Mouse (Mus musculus): ENCODE results near the gene Stk16.

The Stk16 gene

GRCm38 (mm10) chr1:75236117-75237050 lies 25.7 kb downstream of the Stk16 start, which contains the start of gene Dnajb2:
Gene Dnajb2, plus strand, starts transcription at chr1:75236406.
- peak in 1 of 2 experiments; percentile 66 for DNase-seq (ENCODE audit: low spot score in 2 of 2)

DNA sequence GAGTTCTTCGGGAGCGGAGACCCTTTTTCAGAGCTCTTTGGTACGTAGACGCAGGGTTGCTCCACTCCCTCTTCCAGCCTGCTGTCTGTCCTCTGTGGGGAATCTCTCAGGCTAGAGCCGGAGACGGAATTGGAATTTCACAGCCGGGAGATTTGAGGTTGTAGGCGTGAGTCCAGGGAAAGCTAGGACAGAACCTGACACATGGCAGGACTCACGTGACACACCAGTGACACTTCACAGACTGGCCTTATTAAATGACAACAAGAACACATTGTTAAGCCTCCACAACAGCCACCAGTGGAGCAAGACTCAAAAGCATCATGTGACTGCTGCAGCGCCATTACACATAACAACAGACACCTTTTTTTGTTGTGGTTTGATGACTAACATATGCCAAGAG lies 29.0 kb downstream of the Stk16 start:
- DNase-seq (ENCODE audit: low spot score in 2 of 2), result no peak

GRCm38 (mm10) chr1:75243411-75243810 lies 32.8 kb downstream of the Stk16 start:
- no peak for DNase-seq (ENCODE audit: low spot score in 2 of 2)

DNA sequence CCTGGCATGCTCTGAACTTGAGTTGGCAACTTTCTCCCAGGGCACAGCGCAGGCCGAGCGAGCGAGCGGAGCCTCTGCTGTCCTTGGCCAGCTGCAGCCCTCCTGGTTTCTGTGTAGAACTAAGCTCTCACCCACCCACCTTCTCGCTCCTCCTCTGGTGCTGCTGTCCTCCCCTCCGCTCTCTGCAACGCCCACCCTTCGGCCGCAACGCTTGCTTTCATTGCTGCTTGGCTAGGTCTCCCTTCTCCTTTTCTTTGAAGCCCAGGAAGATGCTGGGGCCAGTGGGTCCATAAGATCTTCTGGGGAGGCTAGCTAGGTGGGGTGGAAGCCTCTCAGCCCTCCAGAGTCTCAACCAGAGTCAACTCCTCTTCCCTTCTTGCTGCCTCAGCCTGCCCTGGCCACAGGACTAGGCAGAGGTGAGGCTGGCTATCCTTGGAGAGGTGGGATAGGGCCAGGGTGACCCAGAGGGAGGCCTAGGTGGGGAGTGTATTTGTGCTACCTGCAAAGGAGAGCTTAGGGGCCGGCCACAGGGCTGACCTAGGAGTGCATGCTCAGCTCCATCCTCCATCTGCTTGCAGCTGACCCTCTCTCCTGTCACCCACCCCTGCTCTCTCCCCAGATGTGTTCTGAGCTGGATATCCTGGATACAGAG lies 33.7 kb downstream of the Stk16 start:
- DNase-seq (ENCODE audit: low spot score in 2 of 2), result no peak

DNA sequence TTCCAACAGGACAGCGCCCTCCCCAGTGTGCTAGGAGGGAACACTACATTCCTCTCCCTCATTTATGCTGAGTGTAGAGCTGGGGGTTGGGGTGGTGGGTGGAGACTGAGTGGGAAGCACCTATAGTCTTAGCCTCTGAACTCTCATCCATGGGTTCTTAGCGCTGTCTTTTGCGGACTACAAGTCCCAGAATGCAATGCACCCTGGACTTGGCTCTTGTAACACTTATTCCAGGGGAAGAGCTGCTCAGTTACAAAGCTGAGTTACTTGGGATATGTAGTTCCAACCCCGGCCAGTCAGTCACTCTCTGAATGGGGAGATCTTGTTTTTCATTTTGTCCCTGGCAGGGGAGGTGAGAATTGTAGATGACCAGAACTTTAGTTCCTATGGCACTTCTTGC lies 34.2 kb downstream of the Stk16 start:
- no peak for DNase-seq (ENCODE audit: low spot score in 2 of 2)

DNA sequence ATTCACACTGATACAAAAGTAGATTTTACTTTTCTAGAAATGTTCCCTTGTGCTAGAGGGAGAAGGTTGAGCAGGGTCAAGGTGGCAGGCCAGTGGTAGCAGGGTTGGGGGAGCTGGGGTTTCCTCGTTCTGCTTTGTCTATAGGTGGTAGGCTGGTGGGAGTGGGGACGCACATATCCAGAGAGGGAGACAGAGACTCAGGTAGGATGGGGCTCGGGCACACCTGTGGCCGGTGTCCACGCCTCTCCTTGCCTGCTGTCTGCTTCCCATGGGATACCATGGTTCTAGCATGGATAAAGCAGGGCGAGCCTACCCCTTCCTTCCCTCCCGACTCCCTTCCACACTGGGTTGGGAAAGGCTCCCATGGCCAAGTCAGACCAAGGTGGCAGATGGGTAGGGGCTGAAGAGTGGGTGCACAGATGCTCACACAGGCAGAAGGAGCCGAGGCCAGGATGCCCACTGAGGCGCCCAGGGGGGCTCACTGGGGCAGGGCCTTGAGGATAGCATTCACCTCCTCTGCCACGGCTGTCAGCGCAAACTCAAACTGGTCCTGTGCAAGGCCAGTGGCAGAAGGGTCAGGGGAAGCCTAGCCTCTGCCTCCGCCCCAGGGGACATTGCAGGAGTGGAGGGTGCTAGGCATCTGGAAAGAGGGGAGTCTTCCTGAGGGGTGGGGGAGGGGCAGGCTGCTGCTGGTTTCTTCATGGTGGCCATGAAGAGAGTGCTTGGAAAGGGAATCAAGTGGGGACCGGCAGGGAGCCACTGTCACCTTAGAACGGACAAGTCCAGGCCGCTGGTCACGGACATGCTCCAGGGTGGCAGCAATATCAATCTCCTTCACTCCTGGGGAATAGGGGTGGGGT lies 36.7 kb downstream of the Stk16 start:
- no peak for DNase-seq (ENCODE audit: low spot score in 2 of 2)

DNA sequence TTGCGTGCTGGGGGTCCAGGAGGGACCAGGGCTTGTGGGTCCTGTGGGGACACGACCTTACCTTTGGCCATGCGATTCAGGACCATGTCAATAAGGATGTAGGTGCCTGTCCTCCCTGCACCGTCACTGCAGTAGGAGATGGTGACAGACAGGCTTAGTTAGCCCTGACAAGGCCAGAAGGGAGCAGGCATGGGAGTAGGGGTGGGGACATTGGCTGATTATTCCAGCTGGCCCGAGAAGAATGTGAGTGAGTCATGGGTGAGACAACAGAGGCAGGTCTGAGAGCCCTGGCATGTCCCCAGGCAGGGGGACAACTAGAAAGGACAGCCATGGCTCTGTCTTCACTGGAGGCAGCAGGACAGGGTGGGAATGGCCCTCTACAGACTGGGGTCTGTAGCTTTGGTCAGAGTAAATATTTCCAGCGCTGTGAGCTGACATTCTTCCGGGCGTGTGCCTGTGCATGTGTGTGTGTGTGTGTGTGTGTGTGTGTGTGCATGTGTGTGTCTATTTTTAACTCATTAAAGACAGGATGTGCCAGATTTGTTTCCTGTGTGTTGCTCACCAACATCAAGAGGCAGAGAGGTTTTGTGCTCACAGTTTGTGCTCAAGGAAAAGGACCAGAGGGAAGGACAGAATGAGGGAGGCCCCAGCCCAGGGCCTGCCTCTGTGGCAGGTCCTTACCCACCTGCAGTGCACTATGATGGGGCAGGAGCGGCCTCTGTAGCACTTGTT lies 37.6 kb downstream of the Stk16 start:
- DNase-seq (ENCODE audit: low spot score in 2 of 2), result no peak

GRCm38 (mm10) chr1:75250498-75250897 lies 39.9 kb downstream of the Stk16 start:
- no peak for DNase-seq (ENCODE audit: low spot score in 2 of 2)

DNA sequence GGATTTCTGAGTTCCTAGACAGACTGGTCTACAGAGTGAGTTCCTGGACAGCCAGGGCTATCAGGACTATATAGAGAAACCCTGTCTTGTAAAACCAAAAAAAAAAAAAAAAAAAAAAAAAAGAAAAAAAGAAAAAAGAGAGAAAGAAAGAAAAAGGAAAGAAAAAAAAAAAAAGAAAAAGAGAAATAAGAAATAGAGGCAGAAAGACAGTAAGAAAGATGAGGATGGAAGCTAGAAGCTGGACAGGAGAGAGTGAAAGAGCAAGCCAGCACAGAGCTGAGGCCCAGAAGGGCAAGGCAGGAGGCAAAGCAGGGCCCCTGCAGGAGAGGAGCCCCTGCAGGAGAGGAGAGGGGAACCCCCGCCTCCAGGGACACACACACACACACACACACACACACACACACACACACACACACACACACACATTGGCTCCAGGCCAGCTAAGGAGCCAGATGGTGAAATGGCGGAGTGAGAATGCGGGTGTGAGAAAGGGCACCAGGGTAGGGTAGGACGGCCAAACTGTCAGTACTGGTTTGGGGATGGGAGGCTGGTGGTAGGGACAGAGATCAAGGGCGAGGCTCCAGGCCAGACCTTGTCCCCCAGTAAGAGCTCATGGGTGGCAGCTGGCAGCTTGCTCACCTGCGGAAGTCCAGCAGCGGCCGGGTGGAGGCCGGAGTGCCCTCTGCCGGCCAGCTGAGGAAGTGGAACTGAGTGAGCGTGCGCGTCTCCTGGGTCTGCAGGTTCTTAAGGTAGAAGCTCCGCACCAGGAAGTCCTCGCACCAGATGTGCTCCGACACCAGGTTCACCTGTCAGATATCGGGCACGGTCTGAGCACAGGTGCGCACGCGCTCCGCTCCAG lies 40.7 kb downstream of the Stk16 start:
- no peak for DNase-seq (ENCODE audit: low spot score in 2 of 2)

DNA sequence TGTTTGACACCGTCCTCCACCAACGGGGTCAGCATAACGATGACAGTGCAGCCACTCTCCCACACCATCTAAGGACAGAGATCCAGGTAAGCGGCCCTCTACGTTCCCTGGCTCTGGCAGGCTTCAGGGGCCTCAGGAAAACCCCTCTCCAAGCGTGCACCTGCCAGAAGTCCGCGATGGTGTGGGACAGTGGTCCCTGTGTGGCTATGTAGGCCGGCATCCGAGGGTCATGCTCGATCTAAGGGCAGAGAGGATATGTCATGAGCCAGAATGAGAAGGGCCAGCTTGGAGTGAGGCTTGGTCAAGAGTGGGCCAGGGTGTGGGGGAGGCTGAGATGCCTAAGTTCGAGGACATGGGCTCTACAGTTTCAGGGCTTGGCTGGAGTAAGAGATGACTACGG lies 41.7 kb downstream of the Stk16 start:
- DNase-seq (ENCODE audit: low spot score in 2 of 2), result no peak

DNA sequence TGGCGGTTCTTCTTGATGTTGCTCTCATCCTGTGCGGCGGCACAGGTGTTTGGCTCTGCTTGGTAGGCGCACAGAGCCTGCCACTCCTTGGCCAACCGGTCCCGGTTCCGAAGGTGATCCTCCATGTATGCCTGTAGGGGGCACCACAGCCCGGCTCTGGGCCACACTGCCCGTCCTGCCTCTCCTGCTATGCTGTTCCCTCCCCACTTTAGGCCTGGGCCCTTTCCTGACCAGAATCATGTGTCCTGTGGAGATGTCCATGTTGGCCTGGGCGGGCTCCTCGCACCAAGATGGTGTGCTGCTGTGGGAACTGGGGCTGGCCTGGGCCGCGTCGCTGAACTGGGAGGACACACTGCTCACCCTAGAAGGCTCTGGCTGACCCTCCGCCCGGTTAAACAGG lies 42.4 kb downstream of the Stk16 start:
- DNase-seq (ENCODE audit: low spot score in 2 of 2), result no peak

DNA sequence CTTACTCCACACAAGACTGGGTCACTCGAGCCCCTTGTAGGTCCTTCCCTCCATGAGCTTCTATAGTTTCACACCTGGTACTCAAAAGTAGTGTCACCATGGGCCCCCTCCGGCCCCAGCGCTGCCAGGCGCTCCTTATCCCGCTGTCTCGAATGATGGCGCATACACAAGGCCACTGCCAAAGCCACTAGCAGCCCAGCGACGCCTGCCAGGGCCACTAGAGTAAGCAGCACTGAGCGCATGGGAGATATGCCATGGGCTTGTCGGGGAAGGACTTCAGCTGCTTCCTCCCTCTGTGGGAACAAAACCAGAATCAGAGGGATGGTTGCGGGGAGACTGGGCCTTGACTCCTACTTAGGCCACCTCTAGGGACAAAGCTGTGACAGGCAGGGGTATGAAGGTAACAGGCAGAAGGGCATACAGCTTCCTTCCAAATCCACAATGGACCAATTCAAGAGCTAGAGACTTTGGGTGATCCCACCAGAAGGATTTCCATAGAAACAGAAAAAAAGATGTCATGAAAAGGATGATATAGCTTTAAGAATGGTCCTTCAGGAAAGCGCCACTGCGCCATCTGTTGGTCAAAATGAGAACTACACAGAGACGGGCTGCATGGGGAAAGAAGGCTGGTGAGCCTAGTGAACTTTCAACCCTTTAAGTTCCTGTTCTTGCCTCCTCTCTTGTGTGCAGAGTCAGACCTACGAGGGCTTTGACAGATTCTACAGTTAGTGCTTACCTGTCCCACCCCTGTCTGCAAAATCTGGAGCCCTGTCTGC lies 43.4 kb downstream of the Stk16 start:
- DNase-seq (ENCODE audit: low spot score in 2 of 2), result peak in 1 of 2 experiments; percentile 85

DNA sequence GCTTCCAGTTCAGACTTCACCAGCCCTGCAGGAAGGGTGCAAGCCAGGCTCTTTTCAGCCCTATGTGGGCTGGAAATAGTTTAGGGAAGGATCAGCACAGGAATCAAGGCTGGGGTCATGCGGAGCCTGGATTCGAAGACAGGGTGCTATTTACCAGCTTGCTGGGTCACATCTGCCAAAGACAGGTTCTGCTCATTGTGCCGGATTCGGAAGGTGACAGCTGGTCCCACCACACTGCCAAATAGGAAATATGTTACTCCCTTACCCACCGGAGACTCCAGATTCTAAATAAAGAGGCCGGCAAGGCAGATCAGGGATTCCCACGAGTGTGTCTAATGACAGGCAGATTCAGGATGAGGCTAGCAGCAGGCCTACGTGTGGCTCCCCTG lies 44.0 kb downstream of the Stk16 start:
- no peak for DNase-seq (ENCODE audit: low spot score in 2 of 2)

DNA sequence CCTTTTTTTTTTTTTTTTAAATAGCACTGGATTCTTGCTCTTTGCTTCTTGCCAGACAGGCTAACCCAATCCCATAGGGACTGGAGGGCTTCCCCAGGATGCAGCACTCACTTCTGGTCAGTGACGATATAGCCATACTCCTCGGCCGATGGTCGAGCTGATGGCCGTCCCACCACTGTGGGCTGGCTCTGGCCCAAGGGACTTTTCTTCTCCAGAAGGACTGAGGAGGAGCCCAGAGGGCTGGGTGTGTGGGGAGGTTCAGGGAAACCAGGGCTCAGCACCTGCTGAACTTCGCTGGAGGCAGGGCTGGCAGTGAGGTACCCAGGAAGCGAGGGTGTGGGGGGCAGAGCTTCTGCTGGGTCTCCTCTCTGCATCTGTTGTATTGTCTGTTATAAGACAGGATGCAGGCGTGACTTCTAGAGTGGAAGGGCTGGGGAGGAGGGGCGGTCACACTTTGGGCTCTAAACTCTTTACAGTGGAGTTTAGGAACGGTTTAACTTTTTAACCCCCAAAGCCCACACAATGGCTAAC lies 44.9 kb downstream of the Stk16 start:
- DNase-seq (ENCODE audit: low spot score in 2 of 2), result no peak

- no peak for DNase-seq (ENCODE audit: low spot score in 2 of 2)
Observed at GRCm38 (mm10) chr1:75261278-75261677, 50.6 kb downstream of the Stk16 start.

DNA sequence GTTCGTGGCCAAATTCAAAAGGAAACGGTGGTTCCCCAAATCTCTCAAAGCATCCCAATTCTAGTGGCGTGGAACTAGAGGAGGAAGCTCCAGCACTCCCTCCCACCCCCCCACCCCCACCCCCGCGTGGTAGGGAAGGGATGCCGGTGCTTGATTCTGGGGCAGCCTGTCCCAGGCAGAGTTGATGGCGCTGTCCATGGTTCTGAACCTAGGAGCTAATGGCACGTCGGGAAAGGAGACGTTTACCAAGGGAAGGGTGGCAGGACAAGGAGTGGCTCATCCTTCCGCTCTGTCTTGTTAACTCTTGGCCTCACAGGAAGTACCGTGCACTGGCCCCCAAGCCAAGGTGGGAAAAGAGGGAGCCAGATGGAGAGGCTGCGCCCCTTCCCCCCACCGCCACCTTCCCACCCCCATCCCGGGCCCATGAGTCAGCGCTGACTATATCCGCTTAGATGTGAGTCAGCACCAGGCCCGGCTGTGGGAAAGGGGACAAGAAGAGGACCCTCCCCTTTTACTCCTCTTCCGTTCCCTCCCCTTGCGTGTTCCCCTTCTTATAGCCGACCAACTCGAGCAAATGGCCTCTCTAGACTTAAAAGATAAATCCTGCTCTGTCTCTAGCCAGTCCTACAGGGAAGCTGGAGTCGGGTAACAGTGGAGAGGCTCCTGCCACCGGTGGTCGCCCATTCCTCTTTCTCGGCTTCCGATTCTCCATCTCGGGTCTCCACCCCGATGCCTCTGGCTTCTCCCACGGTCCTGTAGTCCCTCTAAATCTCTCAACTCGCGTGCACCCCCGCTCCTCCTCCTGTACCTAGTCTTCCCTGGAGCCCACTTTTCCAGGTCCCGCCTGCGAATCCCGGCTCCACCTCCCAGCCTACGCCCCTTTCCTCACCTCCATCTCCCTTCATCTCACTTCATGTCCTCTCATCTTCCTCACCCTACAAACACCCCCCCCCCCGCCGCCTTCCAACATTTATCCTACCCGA lies 52.6 kb downstream of the Stk16 start:
- DNase-seq (ENCODE audit: low spot score in 2 of 2), result no peak

GRCm38 (mm10) chr1:75264091-75264880 lies 53.6 kb downstream of the Stk16 start, which contains the start of gene Ptprn:
Gene Ptprn, minus strand, starts transcription at chr1:75264502.
- DNase-seq (ENCODE audit: low spot score in 2 of 2), result peak in 1 of 2 experiments; percentile 68
